Mouse (Mus musculus) embryonic facial prominence, embryonic 14.5 days (tissue): ENCODE results near the gene Bloc1s4. TPM values are rescaled to one million over a fixed set of nuclear protein-coding genes. Genes with fewer than 3 reads are reported as not detected.
A peak's percentile ranks its signal among the peaks of the same experiment; 100 is the strongest.

Experiments
- ATAC-seq: fragments of 200-750 bp; cut with Nextera tagmentation; 2 replicates; pipeline ENCODE4 v1.8.0; 2017; ENCODE audit warnings: low read depth, moderate number of reproducible peaks, moderate TSS enrichment
- DNase-seq: peaks from one replicate; pipeline ENCODE4 v3.0.0-alpha.2; 2015; ENCODE audit warnings: low spot score
- H3K27ac ChIP-seq: fragments of 300-500 bp; sonication (generic); replicated peaks from 2 replicates; pipeline ENCODE4 v1.5.1; 2014; ENCODE audit warnings: low read depth, mild to moderate bottlenecking, low read length, moderate library complexity
- H3K27me3 ChIP-seq: fragments of 300-500 bp; sonication (generic); replicated peaks from 2 replicates; pipeline ENCODE4 v1.6.1; 2014; ENCODE audit warnings: low read length; ENCODE audit not compliant: control insufficient read depth, insufficient read depth
- H3K36me3 ChIP-seq: fragments of 300-500 bp; sonication (generic); 2 replicates; pipeline ENCODE4 v1.6.1; 2014; ENCODE audit warnings: low read length, mixed read lengths; ENCODE audit not compliant: control insufficient read depth, insufficient read depth
- H3K4me1 ChIP-seq: fragments of 300-500 bp; sonication (generic); 2 replicates; pipeline ENCODE4 v1.6.1; 2014; ENCODE audit warnings: antibody characterized with exemption, low read length; ENCODE audit not compliant: control insufficient read depth, insufficient read depth
- H3K4me2 ChIP-seq: fragments of 300-500 bp; sonication (generic); 2 replicates; pipeline ENCODE4 v1.6.1; 2014; ENCODE audit warnings: low read depth, mild to moderate bottlenecking, low read length, moderate library complexity, mixed read lengths
- H3K4me3 ChIP-seq: fragments of 300-500 bp; sonication (generic); 2 replicates; pipeline ENCODE4 v1.5.1; 2014; ENCODE audit warnings: low read depth, mild to moderate bottlenecking, low read length
- H3K9ac ChIP-seq: fragments of 300-500 bp; sonication (generic); 2 replicates; pipeline ENCODE4 v1.6.1; 2014; ENCODE audit warnings: low read depth, mild to moderate bottlenecking, low read length, moderate library complexity, mixed read lengths
- H3K9me3 ChIP-seq: fragments of 300-500 bp; sonication (generic); 2 replicates; pipeline ENCODE4 v1.6.1; 2016; ENCODE audit warnings: low read length; ENCODE audit not compliant: control insufficient read depth
- WGBS: fragments of 180-500 bp; shearing (Covaris S2); extraction: QIAGEN DNeasy Blood & Tissue Kit; methylation state at CpG from one replicate; pipeline ENCODE4 v1.1.7; 2014; 5-methylcytosine and 5-hydroxymethylcytosine counted together
- polyA plus RNA-seq: library from polyadenylated mRNA; unstranded; fragments of >200 nt; fragmentation: Nextera tagmentation; extraction: Ambion mirVana; gene quantifications from 2 replicates; pipeline ENCODE4 v1.2.1, GENCODE M21; 2014

The Bloc1s4 gene
- polyA plus RNA-seq, 1 experiment from 2014 or later = 27.8 TPM

DNA sequence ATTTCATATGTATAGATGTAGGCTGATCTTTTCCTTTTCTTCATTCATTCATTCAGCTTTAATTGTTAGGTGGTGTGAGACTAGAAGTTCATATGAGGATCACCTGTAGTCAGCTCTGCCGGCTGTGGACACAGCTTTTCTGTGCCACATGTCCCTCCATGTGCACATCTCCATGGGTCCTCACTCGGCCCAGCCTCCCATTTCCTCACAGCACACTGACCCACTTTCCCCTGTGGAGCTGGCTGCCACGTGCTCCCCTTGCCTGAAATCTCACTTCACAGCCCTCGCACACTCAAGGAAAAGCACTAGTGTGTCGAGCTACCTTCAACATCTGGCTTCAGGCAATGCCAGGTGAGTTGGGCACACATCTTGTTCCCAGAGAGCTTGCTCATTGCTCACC lies 29.3 kb downstream of the Bloc1s4 start:
- H3K4me3 ChIP-seq = no peak overlapping the region
- H3K27me3 ChIP-seq = no peaks in the 10 kb centered on the region
- no peak for ATAC-seq
- H3K27ac ChIP-seq = no peak overlapping the region
- no peaks in the 10 kb centered on the region for H3K9me3 ChIP-seq
- 73% methylated on average over 5 of the region's 5 CpGs for WGBS
- H3K9ac ChIP-seq = no peak overlapping the region
- no peak for DNase-seq
- H3K4me1 ChIP-seq = no peaks in the 10 kb centered on the region
- no peaks in the 10 kb centered on the region for H3K36me3 ChIP-seq
- H3K4me2 ChIP-seq = no peak overlapping the region

- Histone ChIP-seq H3K36me3 (no peaks in the 10 kb centered on the region), H3K27ac (no peak overlapping the region), H3K4me3 (no peak overlapping the region), H3K4me2 (no peak overlapping the region), H3K4me1 (peaks cover 1% of the 10 kb centered on the region), H3K9me3 (no peaks in the 10 kb centered on the region), H3K9ac (no peak overlapping the region), H3K27me3 (no peaks in the 10 kb centered on the region)
- DNase-seq (no peak), ATAC-seq (no peak)
- 66% methylated on average over 3 of the region's 3 CpGs for WGBS
Observed at GRCm38 (mm10) chr5:36717889-36718288, 30.6 kb downstream of the Bloc1s4 start.

DNA sequence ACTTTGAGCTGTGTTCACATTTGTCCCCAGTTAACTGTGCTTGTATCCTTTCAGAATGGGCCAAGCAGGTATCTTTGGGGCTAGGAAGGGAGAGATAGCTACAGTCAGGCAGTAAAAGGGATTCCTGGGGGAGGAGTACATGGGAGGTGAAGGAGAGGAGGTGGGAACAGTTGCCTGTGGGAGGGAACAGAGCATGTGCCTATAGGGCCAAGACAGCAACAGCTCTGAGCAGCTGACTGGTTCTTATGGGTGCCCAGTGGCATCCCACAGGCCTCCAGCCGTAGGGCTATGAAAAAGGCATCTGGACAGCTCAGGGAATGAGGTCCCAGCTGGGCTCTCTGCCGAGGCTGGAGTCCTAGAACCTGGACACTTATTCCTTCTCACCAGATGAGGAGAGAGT lies 31.6 kb downstream of the Bloc1s4 start:
- H3K4me2 ChIP-seq = no peak overlapping the region
- no peak overlapping the region for H3K9ac ChIP-seq
- H3K27me3 ChIP-seq = no peaks in the 10 kb centered on the region
- no peak for ATAC-seq
- H3K4me1 ChIP-seq = peaks cover 7% of the 10 kb centered on the region
- 68% methylated on average over 2 of the region's 2 CpGs for WGBS
- no peaks in the 10 kb centered on the region for H3K36me3 ChIP-seq
- no peak overlapping the region for H3K27ac ChIP-seq
- H3K4me3 ChIP-seq = no peak overlapping the region
- no peaks in the 10 kb centered on the region for H3K9me3 ChIP-seq
- no peak for DNase-seq

GRCm38 (mm10) chr5:36714832-36715231 lies 33.6 kb downstream of the Bloc1s4 start:
- no peak for DNase-seq
- Histone ChIP-seq H3K36me3 (no peaks in the 10 kb centered on the region), H3K4me2 (no peak overlapping the region), H3K4me3 (no peak overlapping the region), H3K9me3 (no peaks in the 10 kb centered on the region), H3K9ac (no peak overlapping the region), H3K4me1 (peaks cover 7% of the 10 kb centered on the region), H3K27ac (no peak overlapping the region), H3K27me3 (no peaks in the 10 kb centered on the region)
- WGBS = 59% methylated on average over 3 of the region's 3 CpGs
- no peak for ATAC-seq

DNA sequence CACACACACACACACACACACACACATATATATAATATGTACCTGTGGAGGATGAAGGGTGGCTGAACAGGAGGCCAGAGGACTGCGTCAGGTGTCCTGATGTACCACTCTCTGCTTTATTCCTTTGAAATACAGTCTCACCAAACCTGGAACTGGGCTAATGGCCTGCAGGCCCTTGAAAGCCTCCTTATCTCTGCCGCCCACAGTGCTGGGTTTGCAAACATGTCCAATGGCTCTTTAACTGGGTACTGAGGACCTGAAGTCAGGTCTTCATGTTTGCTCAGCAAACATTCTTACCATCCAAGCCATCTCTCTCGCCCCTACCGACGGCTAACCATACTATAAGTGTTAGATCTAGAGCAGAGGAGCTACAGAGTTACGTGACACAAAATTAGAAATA lies 34.8 kb downstream of the Bloc1s4 start:
- peaks cover 7% of the 10 kb centered on the region for H3K4me1 ChIP-seq
- no peaks in the 10 kb centered on the region for H3K9me3 ChIP-seq
- no peaks in the 10 kb centered on the region for H3K36me3 ChIP-seq
- no peak overlapping the region for H3K4me3 ChIP-seq
- no peak for DNase-seq
- no peak for ATAC-seq
- H3K27me3 ChIP-seq = no peaks in the 10 kb centered on the region
- H3K9ac ChIP-seq = no peak overlapping the region
- no peak overlapping the region for H3K4me2 ChIP-seq
- H3K27ac ChIP-seq = no peak overlapping the region
- WGBS = 83% methylated on average over 6 of the region's 6 CpGs

- ATAC-seq = peak; percentile 95
- peak overlapping the region; percentile 63 for H3K4me2 ChIP-seq
- H3K27ac ChIP-seq = peak overlapping the region; percentile 16
Observed at GRCm38 (mm10) chr5:36712553-36713534, 35.6 kb downstream of the Bloc1s4 start.

GRCm38 (mm10) chr5:36711863-36712262 lies 36.6 kb downstream of the Bloc1s4 start:
- Histone ChIP-seq H3K4me3 (no peak overlapping the region), H3K4me1 (peaks cover 7% of the 10 kb centered on the region), H3K27me3 (no peaks in the 10 kb centered on the region), H3K9me3 (no peaks in the 10 kb centered on the region), H3K36me3 (no peaks in the 10 kb centered on the region), H3K27ac (no peak overlapping the region), H3K4me2 (no peak overlapping the region), H3K9ac (no peak overlapping the region)
- no peak for ATAC-seq
- DNase-seq = peak; percentile 5
- 55% methylated on average over 5 of the region's 5 CpGs for WGBS

More at GRCm38 (mm10) chr5:36712553-36713534, 35.6 kb downstream of the Bloc1s4 start:
- Histone ChIP-seq H3K4me1 (peaks cover 7% of the 10 kb centered on the region), H3K9me3 (no peaks in the 10 kb centered on the region), H3K4me3 (peak overlapping the region; percentile 34), H3K36me3 (no peaks in the 10 kb centered on the region), H3K9ac (peak overlapping the region; percentile 34), H3K27me3 (no peaks in the 10 kb centered on the region)
- WGBS = 6% methylated on average over 30 of the region's 31 CpGs
- peak; percentile 89 for DNase-seq

- no peak overlapping the region for H3K4me2 ChIP-seq
- H3K27ac ChIP-seq = no peak overlapping the region
- DNase-seq (no peak), ATAC-seq (no peak)
- H3K36me3 ChIP-seq = no peaks in the 10 kb centered on the region
- no peaks in the 10 kb centered on the region for H3K9me3 ChIP-seq
- H3K27me3 ChIP-seq = no peaks in the 10 kb centered on the region
- no peak overlapping the region for H3K4me3 ChIP-seq
- H3K4me1 ChIP-seq = no peaks in the 10 kb centered on the region
- no peak overlapping the region for H3K9ac ChIP-seq
- 79% methylated on average over 5 of the region's 5 CpGs for WGBS
Observed at GRCm38 (mm10) chr5:36705792-36706191, 42.7 kb downstream of the Bloc1s4 start.

DNA sequence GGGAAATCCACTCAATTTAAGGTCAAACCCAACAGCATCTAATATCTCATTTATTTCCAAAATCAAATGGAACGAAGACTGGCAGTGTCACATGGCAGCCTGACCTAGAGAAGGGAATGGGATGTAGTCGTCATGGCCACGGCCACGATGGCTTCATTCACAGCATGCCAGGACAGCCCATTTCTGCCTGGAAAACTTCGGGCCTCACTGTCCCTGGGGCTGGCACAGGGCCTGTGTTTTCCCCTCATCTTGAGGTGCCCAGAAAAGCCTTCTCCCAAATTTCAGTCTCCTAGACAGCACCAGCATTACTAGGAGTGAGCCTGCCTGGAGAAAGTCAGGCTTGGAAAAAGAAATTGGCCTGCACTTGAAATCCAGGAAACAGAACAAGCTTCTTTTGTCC lies 43.1 kb downstream of the Bloc1s4 start:
- WGBS = 79% methylated on average over 5 of the region's 5 CpGs
- H3K36me3 ChIP-seq = no peaks in the 10 kb centered on the region
- H3K4me1 ChIP-seq = no peaks in the 10 kb centered on the region
- no peaks in the 10 kb centered on the region for H3K9me3 ChIP-seq
- ATAC-seq (no peak), DNase-seq (no peak)
- no peaks in the 10 kb centered on the region for H3K27me3 ChIP-seq
- H3K27ac ChIP-seq = no peak overlapping the region
- no peak overlapping the region for H3K9ac ChIP-seq
- H3K4me3 ChIP-seq = no peak overlapping the region
- no peak overlapping the region for H3K4me2 ChIP-seq
